Mouse (Mus musculus): ENCODE results near the gene Abi2.

Abi2 gene

GRCm38 (mm10) chr1:60489660-60490059, 80.2 kb downstream of the Abi2 start:
- DNase-seq (ENCODE audit: low spot score): no peak

- no peak for DNase-seq (ENCODE audit: low spot score)
Observed at GRCm38 (mm10) chr1:60490510-60490909, 81.1 kb downstream of the Abi2 start.

GRCm38 (mm10) chr1:60492404-60492803, 83.0 kb downstream of the Abi2 start:
- no peak for DNase-seq (ENCODE audit: low spot score)

GRCm38 (mm10) chr1:60493421-60493820, 84.0 kb downstream of the Abi2 start:
- DNase-seq (ENCODE audit: low spot score): no peak

GRCm38 (mm10) chr1:60503456-60503855, 94.0 kb downstream of the Abi2 start:
- DNase-seq (ENCODE audit: low spot score): no peak

- DNase-seq (ENCODE audit: low spot score): no peak
Observed at GRCm38 (mm10) chr1:60510584-60510983, 101.2 kb downstream of the Abi2 start.

- DNase-seq (ENCODE audit: low spot score): no peak
Observed at GRCm38 (mm10) chr1:60530107-60530506, 120.7 kb downstream of the Abi2 start.

- no peak for DNase-seq (ENCODE audit: low spot score)
Observed at GRCm38 (mm10) chr1:60530636-60531035, 121.2 kb downstream of the Abi2 start.

Data from testis, postnatal 10 days (tissue).